Comparison of ENCODE assay signal across 8 mouse cellular contexts in genomic region chr13:63294359-63295193, GRCm38 (mm10).
DNase-seq lines count a peak whose midpoint lies in the region; ATAC-seq and TF ChIP-seq lines count a peak whose summit lies in the region.

No protein-coding gene starts in this region.

- no peak for TF ChIP-seq CTCF in lung, adult 2 months (IDR thresholded peaks at IDR 0.05; ENCODE audit: insufficient read depth, low read length)
- no peak for TF ChIP-seq CTCF in liver, embryonic 14.5 days (IDR thresholded peaks at IDR 0.05; ENCODE audit: low read depth)

- DNase-seq in lung, adult 18-20 months = peak; percentile 32 to 58
- DNase-seq in lung, adult 2 months = no peak
- DNase-seq in embryonic facial prominence, embryonic 14.5 days (ENCODE audit: low spot score) = peak; percentile 71
- DNase-seq in intestine, embryonic 14.5 days (ENCODE audit: low spot score) = no peak
- DNase-seq in liver, embryonic 14.5 days (ENCODE audit: low read depth in 3 of 3, low spot score in 3 of 3) = no peak
- DNase-seq in retina, embryonic 14.5 days (ENCODE audit: low spot score) = peak; percentile 58
- DNase-seq in thymus, postnatal 4 days = no peak
- no peak for DNase-seq in layer of hippocampus, adult 9-10 months (ENCODE audit: low spot score)

- no peak overlapping the region for H3K4me2 ChIP-seq in embryonic facial prominence, embryonic 14.5 days (ENCODE audit: low read depth, low read length)
- H3K4me2 ChIP-seq in intestine, embryonic 14.5 days (ENCODE audit: low read length) = peak overlapping the region; percentile 11; the same call in 1 of the 2 replicates
- H3K4me2 ChIP-seq in liver, embryonic 14.5 days (ENCODE audit: low read depth) = no peak overlapping the region

- peaks cover 17% of the 10 kb centered on the region for H3K4me1 ChIP-seq in lung, adult 2 months (ENCODE audit: control insufficient read depth, insufficient read depth, low read length)
- peaks cover 10% of the 10 kb centered on the region; the same call in 1 of the 2 replicates for H3K4me1 ChIP-seq in embryonic facial prominence, embryonic 14.5 days (ENCODE audit: control insufficient read depth, insufficient read depth, low read length)
- peaks cover 24% of the 10 kb centered on the region for H3K4me1 ChIP-seq in intestine, embryonic 14.5 days (replicated peaks; ENCODE audit: control insufficient read depth, insufficient read depth, low read length)
- H3K4me1 ChIP-seq in liver, embryonic 14.5 days (replicated peaks; ENCODE audit: control insufficient read depth in 2 of 2, insufficient read depth in 2 of 2, low read length in 1 of 2) = 0 out of 4 replicates have a peak, but pooled peaks cover 0 to 3% of the 10 kb centered on the region in 2 experiments

- peak; percentile 37; the same call in 1 of the 2 replicates for ATAC-seq in embryonic facial prominence, embryonic 14.5 days (ENCODE audit: low read depth)
- 0 out of 2 replicates have a peak, but pooled peaks have one; percentile 25 for ATAC-seq in intestine, embryonic 14.5 days (replicated peaks; ENCODE audit: low FRiP score, low TSS enrichment, low read depth)
- ATAC-seq in liver, embryonic 14.5 days (ENCODE audit: insufficient read depth) = peak; percentile 39

- H3K36me3 ChIP-seq in embryonic facial prominence, embryonic 14.5 days (ENCODE audit: control insufficient read depth, insufficient read depth, low read length) = peaks cover 81% of the 10 kb centered on the region
- H3K36me3 ChIP-seq in intestine, embryonic 14.5 days (ENCODE audit: control insufficient read depth, insufficient read depth, low read length) = peaks cover 81% of the 10 kb centered on the region
- peaks cover 6% of the 10 kb centered on the region for H3K36me3 ChIP-seq in liver, embryonic 14.5 days (replicated peaks; ENCODE audit: control insufficient read depth, insufficient read depth, low read depth)

- WGBS in lung, adult 2 months = 24% methylated on average over 15 of the region's 15 CpGs
- WGBS in embryonic facial prominence, embryonic 14.5 days = 35% methylated on average over 15 of the region's 15 CpGs
- WGBS in intestine, embryonic 14.5 days = 36% methylated on average over 15 of the region's 15 CpGs
- 60% methylated on average over 15 of the region's 15 CpGs for WGBS in liver, embryonic 14.5 days (ENCODE audit: insufficient replicate concordance)

- H3K9me3 ChIP-seq in embryonic facial prominence, embryonic 14.5 days (ENCODE audit: control insufficient read depth, low read length) = no peaks in the 10 kb centered on the region
- no peaks in the 10 kb centered on the region for H3K9me3 ChIP-seq in intestine, embryonic 14.5 days (ENCODE audit: control insufficient read depth, low read length)
- H3K9me3 ChIP-seq in liver, embryonic 14.5 days (ENCODE audit: control insufficient read depth, low read length) = no peaks in the 10 kb centered on the region

- no peak for TF ChIP-seq POLR2A in lung, adult 2 months (IDR thresholded peaks at IDR 0.05; ENCODE audit: borderline replicate concordance, extremely low read depth, low read depth, low read length)

- no peak for TF ChIP-seq EP300 in liver, embryonic 14.5 days (IDR thresholded peaks at IDR 0.05; ENCODE audit: low read depth)

- H3K27ac ChIP-seq in embryonic facial prominence, embryonic 14.5 days (replicated peaks; ENCODE audit: low read depth, low read length) = peak overlapping the region; percentile 30
- peak overlapping the region; percentile 77 for H3K27ac ChIP-seq in intestine, embryonic 14.5 days (ENCODE audit: low read depth)
- H3K27ac ChIP-seq in liver, embryonic 14.5 days = no peak overlapping the region

- peak overlapping the region; percentile 25 for H3K9ac ChIP-seq in embryonic facial prominence, embryonic 14.5 days (ENCODE audit: low read depth, low read length)
- H3K9ac ChIP-seq in intestine, embryonic 14.5 days (ENCODE audit: low read length) = no peak overlapping the region
- H3K9ac ChIP-seq in liver, embryonic 14.5 days (replicated peaks) = no peak overlapping the region

- no peaks in the 10 kb centered on the region for H3K27me3 ChIP-seq in embryonic facial prominence, embryonic 14.5 days (replicated peaks; ENCODE audit: control insufficient read depth, insufficient read depth, low read length)
- H3K27me3 ChIP-seq in intestine, embryonic 14.5 days (replicated peaks; ENCODE audit: control insufficient read depth, insufficient read depth, low read length) = no peaks in the 10 kb centered on the region
- no peaks in the 10 kb centered on the region for H3K27me3 ChIP-seq in liver, embryonic 14.5 days (ENCODE audit: control insufficient read depth, insufficient read depth, low read length)

- H3K4me3 ChIP-seq in lung, adult 2 months (replicated peaks; ENCODE audit: extremely low read depth, low read depth, low read length) = no peak overlapping the region
- H3K4me3 ChIP-seq in embryonic facial prominence, embryonic 14.5 days (ENCODE audit: low read depth, low read length) = no peak overlapping the region
- no peak overlapping the region for H3K4me3 ChIP-seq in intestine, embryonic 14.5 days (ENCODE audit: low read depth, low read length)
- no peak overlapping the region for H3K4me3 ChIP-seq in liver, embryonic 14.5 days (ENCODE audit: insufficient read depth in 1 of 2, low read depth in 2 of 2, low read length in 2 of 2)

Comparison
In these comparisons a context has a peak if more than half of its experiments do, and no peak if none do; other contexts are left out.
1. DNase-seq: peak in lung, adult 18-20 months (2 of 2), embryonic facial prominence, embryonic 14.5 days (single experiment) and retina, embryonic 14.5 days (single experiment); none in lung, adult 2 months (single experiment), intestine, embryonic 14.5 days (single experiment), liver, embryonic 14.5 days (0 of 3), thymus, postnatal 4 days (single experiment) and layer of hippocampus, adult 9-10 months (single experiment).
2. Peak in every context shown above with its lines, with median percentiles within 50 percentile points of each other: ATAC-seq.